Mouse (Mus musculus) neural tube, embryonic 11.5 days (tissue): ENCODE measurements around the gene Gm49384. TPM values are rescaled to one million over a fixed set of nuclear protein-coding genes. Genes with fewer than 3 reads are reported as not detected.

Experiments
- ATAC-seq: fragments of 200-750 bp; cut with Nextera tagmentation; 2 replicates; pipeline ENCODE4 v1.8.0; 2017; ENCODE audit warnings: moderate number of reproducible peaks, mild to moderate bottlenecking, moderate TSS enrichment, moderate library complexity; ENCODE audit not compliant: insufficient read depth, low FRiP score, low TSS enrichment
- DNase-seq: peaks from one replicate; pipeline ENCODE4 v3.0.0-alpha.2; 2015; ENCODE audit warnings: low spot score
- H3K27ac ChIP-seq: fragments of 300-500 bp; sonication (generic); 2 replicates; pipeline ENCODE4 v1.5.1; 2014; ENCODE audit warnings: low read depth, mild to moderate bottlenecking, low read length
- H3K27me3 ChIP-seq: fragments of 300-500 bp; sonication (generic); 2 replicates; pipeline ENCODE4 v1.6.1; 2014; ENCODE audit warnings: mild to moderate bottlenecking, low read length, mixed read lengths; ENCODE audit not compliant: control insufficient read depth, insufficient read depth
- H3K36me3 ChIP-seq: fragments of 300-500 bp; sonication (generic); 2 replicates; pipeline ENCODE4 v1.6.1; 2014; ENCODE audit warnings: mild to moderate bottlenecking, low read length, moderate library complexity, mixed read lengths; ENCODE audit not compliant: control insufficient read depth, insufficient read depth
- H3K4me1 ChIP-seq: fragments of 300-500 bp; sonication (generic); 2 replicates; pipeline ENCODE4 v1.6.1; 2014; ENCODE audit warnings: low read length, mixed read lengths; ENCODE audit not compliant: control insufficient read depth, insufficient read depth
- H3K4me2 ChIP-seq: fragments of 300-500 bp; sonication (generic); 2 replicates; pipeline ENCODE4 v1.6.1; 2014; ENCODE audit warnings: low read depth, mild to moderate bottlenecking, moderate library complexity
- H3K4me3 ChIP-seq: fragments of 300-500 bp; sonication (generic); 2 replicates; pipeline ENCODE4 v1.5.1; 2014; ENCODE audit warnings: low read depth, low read length
- H3K9ac ChIP-seq: fragments of 300-500 bp; sonication (generic); 2 replicates; pipeline ENCODE4 v1.6.1; 2014; ENCODE audit warnings: mild to moderate bottlenecking, low read length
- H3K9me3 ChIP-seq: fragments of 300-500 bp; sonication (generic); 2 replicates; pipeline ENCODE4 v1.6.1; 2016; ENCODE audit warnings: low read length; ENCODE audit not compliant: control insufficient read depth
- WGBS: fragments of 180-500 bp; shearing (Covaris S2); extraction: QIAGEN DNeasy Blood & Tissue Kit; methylation state at CpG from one replicate; pipeline ENCODE4 v1.1.7; 2014; 5-methylcytosine and 5-hydroxymethylcytosine counted together
- polyA plus RNA-seq: library from polyadenylated mRNA; unstranded; fragments of >200 nt; fragmentation: Nextera tagmentation; extraction: Ambion mirVana; gene quantifications from 2 replicates; pipeline ENCODE4 v1.2.1, GENCODE M21; 2014

Gene Gm49384
- polyA plus RNA-seq, 1 experiment from 2014 or later: 32.1 TPM

- no peaks in the 10 kb centered on the region for H3K36me3 ChIP-seq
Measured at GRCm38 (mm10) chr12:69196444-69197377, 7.4 kb downstream of the Gm49384 start, which contains the start of gene Gm49383. TSS of gene Gm49383 (minus strand) at chr12:69197104.

GRCm38 (mm10) chr12:69192637-69193036 is 11.4 kb downstream of the Gm49384 start:
- Histone ChIP-seq H3K9me3 (no peaks in the 10 kb centered on the region), H3K4me1 (peaks cover 5% of the 10 kb centered on the region; the same call in 1 of the 2 replicates), H3K36me3 (no peaks in the 10 kb centered on the region; the same call in 1 of the 2 replicates), H3K27ac (no peak overlapping the region), H3K4me3 (no peak overlapping the region), H3K27me3 (no peaks in the 10 kb centered on the region), H3K9ac (no peak overlapping the region), H3K4me2 (no peak overlapping the region)
- WGBS: 96% methylated on average over 2 of the region's 2 CpGs
- DNase-seq (no peak), ATAC-seq (no peak)

More at GRCm38 (mm10) chr12:69196444-69197377, 7.4 kb downstream of the Gm49384 start, which contains the start of gene Gm49383:
- Histone ChIP-seq H3K9ac (peak within 1 kb of the TSS; percentile 83), H3K4me1 (peaks cover 12% of the 10 kb centered on the region), H3K27ac (peak within 1 kb of the TSS; percentile 83), H3K4me2 (peak within 1 kb of the TSS; percentile 97), H3K4me3 (peak within 1 kb of the TSS; percentile 94), H3K27me3 (no peaks in the 10 kb centered on the region), H3K9me3 (no peaks in the 10 kb centered on the region)
- DNase-seq: peak; percentile 90
- WGBS: under 1% methylated on average over 67 of the region's 75 CpGs
- peak; percentile 87 for ATAC-seq

- H3K27me3 ChIP-seq: no peaks in the 10 kb centered on the region
Measured at GRCm38 (mm10) chr12:69191396-69191795, 12.7 kb downstream of the Gm49384 start.

GRCm38 (mm10) chr12:69190522-69190921 is 13.5 kb downstream of the Gm49384 start:
- no peak overlapping the region for H3K4me2 ChIP-seq
- H3K27ac ChIP-seq: no peak overlapping the region
- no peaks in the 10 kb centered on the region for H3K27me3 ChIP-seq
- 92% methylated on average over 1 of the region's 1 CpGs for WGBS
- ATAC-seq (no peak), DNase-seq (no peak)
- no peaks in the 10 kb centered on the region; the same call in 1 of the 2 replicates for H3K36me3 ChIP-seq
- H3K9ac ChIP-seq: no peak overlapping the region
- no peaks in the 10 kb centered on the region for H3K9me3 ChIP-seq
- H3K4me3 ChIP-seq: no peak overlapping the region
- peaks cover 5% of the 10 kb centered on the region for H3K4me1 ChIP-seq

More at GRCm38 (mm10) chr12:69191396-69191795, 12.7 kb downstream of the Gm49384 start:
- ATAC-seq: no peak
- Histone ChIP-seq H3K9ac (no peak overlapping the region), H3K9me3 (no peaks in the 10 kb centered on the region), H3K4me3 (no peak overlapping the region), H3K4me1 (peaks cover 7% of the 10 kb centered on the region; the same call in 1 of the 2 replicates), H3K36me3 (no peaks in the 10 kb centered on the region; the same call in 1 of the 2 replicates), H3K4me2 (no peak overlapping the region), H3K27ac (no peak overlapping the region)
- WGBS: 90% methylated on average over 5 of the region's 5 CpGs
- DNase-seq: no peak

GRCm38 (mm10) chr12:69190074-69190473 is 14.0 kb downstream of the Gm49384 start:
- no peak overlapping the region for H3K27ac ChIP-seq
- no peak overlapping the region for H3K4me2 ChIP-seq
- H3K4me1 ChIP-seq: peaks cover 10% of the 10 kb centered on the region
- no peak overlapping the region for H3K9ac ChIP-seq
- H3K36me3 ChIP-seq: no peaks in the 10 kb centered on the region; the same call in 1 of the 2 replicates
- no peaks in the 10 kb centered on the region for H3K27me3 ChIP-seq
- DNase-seq (no peak), ATAC-seq (no peak)
- H3K9me3 ChIP-seq: no peaks in the 10 kb centered on the region
- H3K4me3 ChIP-seq: no peak overlapping the region
- 92% methylated on average over 9 of the region's 9 CpGs for WGBS

- no peak overlapping the region for H3K27ac ChIP-seq
- peaks cover 13% of the 10 kb centered on the region for H3K4me1 ChIP-seq
- H3K9me3 ChIP-seq: no peaks in the 10 kb centered on the region
- H3K36me3 ChIP-seq: no peaks in the 10 kb centered on the region; the same call in 1 of the 2 replicates
- H3K9ac ChIP-seq: no peak overlapping the region
- 77% methylated on average over 5 of the region's 5 CpGs for WGBS
- DNase-seq (no peak), ATAC-seq (no peak)
- no peak overlapping the region for H3K4me3 ChIP-seq
- H3K27me3 ChIP-seq: no peaks in the 10 kb centered on the region
- H3K4me2 ChIP-seq: no peak overlapping the region
Measured at GRCm38 (mm10) chr12:69186811-69187471, 17.1 kb downstream of the Gm49384 start.

GRCm38 (mm10) chr12:69185371-69185770 is 18.7 kb downstream of the Gm49384 start:
- peak overlapping the region; percentile 92 for H3K4me2 ChIP-seq
- H3K27me3 ChIP-seq: no peaks in the 10 kb centered on the region
- H3K9ac ChIP-seq: peak overlapping the region; percentile 88
- no peak for ATAC-seq
- no peak for DNase-seq
- peaks cover 13% of the 10 kb centered on the region for H3K4me1 ChIP-seq
- no peaks in the 10 kb centered on the region for H3K9me3 ChIP-seq
- no peaks in the 10 kb centered on the region for H3K36me3 ChIP-seq
- H3K4me3 ChIP-seq: peak overlapping the region; percentile 86
- no peak overlapping the region for H3K27ac ChIP-seq
- 76% methylated on average over 7 of the region's 7 CpGs for WGBS

- Histone ChIP-seq H3K9me3 (no peaks in the 10 kb centered on the region), H3K4me2 (peak overlapping the region; percentile 92), H3K36me3 (no peaks in the 10 kb centered on the region), H3K27me3 (no peaks in the 10 kb centered on the region), H3K4me1 (peaks cover 13% of the 10 kb centered on the region), H3K9ac (peak overlapping the region; percentile 88), H3K27ac (peak overlapping the region; percentile 86), H3K4me3 (peak overlapping the region; percentile 86)
- 2% methylated on average over 77 of the region's 86 CpGs for WGBS
- peak; percentile 63 for DNase-seq
- ATAC-seq: peak; percentile 58
Measured at GRCm38 (mm10) chr12:69184342-69185295, 19.4 kb downstream of the Gm49384 start.
